Mouse (Mus musculus) intestine, postnatal 0 days (tissue): Measurements from ENCODE around the gene Slc38a1. TPM values are rescaled to one million over a fixed set of nuclear protein-coding genes. Genes with fewer than 3 reads are reported as not detected.

Experiments used
- ATAC-seq: fragments of 200-750 bp; cut with Nextera tagmentation; 2 replicates; pipeline ENCODE4 v1.8.0; 2017; ENCODE audit warnings: mild to moderate bottlenecking, moderate TSS enrichment, moderate library complexity
- H3K27ac ChIP-seq: fragments of 300-500 bp; sonication (generic); 2 replicates; pipeline ENCODE4 v1.5.1; 2014; ENCODE audit warnings: mild to moderate bottlenecking, low read depth, low read length, moderate library complexity
- H3K27me3 ChIP-seq: fragments of 300-500 bp; sonication (generic); replicated peaks from 2 replicates; pipeline ENCODE4 v1.6.1; 2014; ENCODE audit warnings: low read length, mixed read lengths; ENCODE audit not compliant: control insufficient read depth, insufficient read depth
- H3K36me3 ChIP-seq: fragments of 300-500 bp; sonication (generic); 2 replicates; pipeline ENCODE4 v1.6.1; 2014; ENCODE audit warnings: mild to moderate bottlenecking, moderate library complexity; ENCODE audit not compliant: control insufficient read depth, insufficient read depth
- H3K4me1 ChIP-seq: fragments of 300-500 bp; sonication (generic); replicated peaks from 2 replicates; pipeline ENCODE4 v1.6.1; 2014; ENCODE audit warnings: antibody characterized with exemption, low read length, mixed read lengths; ENCODE audit not compliant: control insufficient read depth, insufficient read depth
- H3K4me2 ChIP-seq: fragments of 300-500 bp; sonication (generic); replicated peaks from 2 replicates; pipeline ENCODE4 v1.6.1; 2014; ENCODE audit warnings: low read depth, mild to moderate bottlenecking, moderate library complexity
- H3K4me3 ChIP-seq: fragments of 300-500 bp; sonication (generic); 2 replicates; pipeline ENCODE4 v1.5.1; 2014; ENCODE audit warnings: low read depth, low read length
- H3K9ac ChIP-seq: fragments of 300-500 bp; sonication (generic); 2 replicates; pipeline ENCODE4 v1.6.1; 2014; ENCODE audit warnings: mild to moderate bottlenecking, low read depth, low read length
- H3K9me3 ChIP-seq: fragments of 300-500 bp; sonication (generic); 2 replicates; pipeline ENCODE4 v1.6.1; 2016; ENCODE audit warnings: mixed run types; ENCODE audit not compliant: control insufficient read depth
- CTCF ChIP-seq: sonication (generic); IDR thresholded peaks from 2 replicates; pipeline ENCODE4 v1.5.1; 2016; ENCODE audit warnings: low read depth, mild to moderate bottlenecking, control low read depth, antibody characterized with exemption, moderate library complexity
- WGBS: fragments of 180-500 bp; shearing (Covaris S2); extraction: QIAGEN DNeasy Blood & Tissue Kit; methylation state at CpG from one replicate; pipeline ENCODE4 v1.1.7; 2014; 5-methylcytosine and 5-hydroxymethylcytosine counted together
- polyA plus RNA-seq: library from polyadenylated mRNA; unstranded; fragments of >200 nt; fragmentation: Nextera tagmentation; extraction: Ambion mirVana; gene quantifications from 2 replicates; pipeline ENCODE4 v1.2.1, GENCODE M21; 2015

The Slc38a1 gene
- polyA plus RNA-seq, 1 experiment from 2014 or later: 79.8 TPM

GRCm38 (mm10) chr15:96688036-96688435 is 45.3 kb upstream of the Slc38a1 start:
- H3K9me3 ChIP-seq: no peaks in the 10 kb centered on the region
- no peak overlapping the region for H3K4me3 ChIP-seq
- 82% methylated on average over 6 of the region's 6 CpGs for WGBS
- no peaks in the 10 kb centered on the region for H3K4me1 ChIP-seq
- H3K27me3 ChIP-seq: no peaks in the 10 kb centered on the region
- H3K4me2 ChIP-seq: no peak overlapping the region
- no peak overlapping the region for H3K9ac ChIP-seq
- no peak for TF ChIP-seq CTCF
- no peak overlapping the region for H3K27ac ChIP-seq
- H3K36me3 ChIP-seq: peaks cover 50% of the 10 kb centered on the region
- ATAC-seq: no peak

GRCm38 (mm10) chr15:96687366-96687765 is 44.7 kb upstream of the Slc38a1 start:
- no peak overlapping the region for H3K4me2 ChIP-seq
- peaks cover 43% of the 10 kb centered on the region for H3K36me3 ChIP-seq
- H3K9ac ChIP-seq: no peak overlapping the region
- H3K4me3 ChIP-seq: no peak overlapping the region
- no peaks in the 10 kb centered on the region for H3K27me3 ChIP-seq
- WGBS: 33% methylated on average over 1 of the region's 1 CpGs
- H3K27ac ChIP-seq: no peak overlapping the region
- H3K4me1 ChIP-seq: no peaks in the 10 kb centered on the region
- no peaks in the 10 kb centered on the region for H3K9me3 ChIP-seq
- no peak for TF ChIP-seq CTCF
- ATAC-seq: no peak

GRCm38 (mm10) chr15:96686201-96687159 is 43.8 kb upstream of the Slc38a1 start:
- H3K4me2 ChIP-seq: no peak overlapping the region
- no peak for ATAC-seq
- WGBS: 75% methylated on average over 9 of the region's 9 CpGs
- no peak overlapping the region for H3K4me3 ChIP-seq
- no peaks in the 10 kb centered on the region for H3K4me1 ChIP-seq
- TF ChIP-seq CTCF: no peak
- peaks cover 34% of the 10 kb centered on the region for H3K36me3 ChIP-seq
- no peaks in the 10 kb centered on the region for H3K9me3 ChIP-seq
- H3K27me3 ChIP-seq: no peaks in the 10 kb centered on the region
- H3K9ac ChIP-seq: no peak overlapping the region
- no peak overlapping the region for H3K27ac ChIP-seq

GRCm38 (mm10) chr15:96685273-96685672 is 42.6 kb upstream of the Slc38a1 start:
- Histone ChIP-seq H3K27me3 (no peaks in the 10 kb centered on the region), H3K36me3 (peaks cover 22% of the 10 kb centered on the region), H3K4me2 (no peak overlapping the region), H3K9me3 (no peaks in the 10 kb centered on the region), H3K4me3 (no peak overlapping the region), H3K4me1 (no peaks in the 10 kb centered on the region), H3K9ac (no peak overlapping the region), H3K27ac (no peak overlapping the region)
- no peak for TF ChIP-seq CTCF
- 64% methylated on average over 6 of the region's 6 CpGs for WGBS
- no peak for ATAC-seq

GRCm38 (mm10) chr15:96684132-96684830 is 41.6 kb upstream of the Slc38a1 start:
- no peaks in the 10 kb centered on the region for H3K4me1 ChIP-seq
- WGBS: 31% methylated on average over 11 of the region's 11 CpGs

More at GRCm38 (mm10) chr15:96684132-96684830, 41.6 kb upstream of the Slc38a1 start:
- peak; percentile 50 for TF ChIP-seq CTCF
- Histone ChIP-seq H3K27ac (no peak overlapping the region), H3K9me3 (no peaks in the 10 kb centered on the region), H3K4me2 (peak overlapping the region; percentile 35), H3K9ac (no peak overlapping the region), H3K27me3 (no peaks in the 10 kb centered on the region), H3K4me3 (no peak overlapping the region), H3K36me3 (peaks cover 14% of the 10 kb centered on the region)
- ATAC-seq: 0 out of 2 replicates have a peak, but pooled peaks have one; percentile 11
